Mouse (Mus musculus) lung, postnatal 36 days (tissue): ENCODE measurements around the gene Fgfr2.

Experiments used
- DNase-seq: peaks from one replicate; pipeline ENCODE4 v3.0.0; 2022; ENCODE audit warnings: mixed read lengths

Gene Fgfr2

DNA sequence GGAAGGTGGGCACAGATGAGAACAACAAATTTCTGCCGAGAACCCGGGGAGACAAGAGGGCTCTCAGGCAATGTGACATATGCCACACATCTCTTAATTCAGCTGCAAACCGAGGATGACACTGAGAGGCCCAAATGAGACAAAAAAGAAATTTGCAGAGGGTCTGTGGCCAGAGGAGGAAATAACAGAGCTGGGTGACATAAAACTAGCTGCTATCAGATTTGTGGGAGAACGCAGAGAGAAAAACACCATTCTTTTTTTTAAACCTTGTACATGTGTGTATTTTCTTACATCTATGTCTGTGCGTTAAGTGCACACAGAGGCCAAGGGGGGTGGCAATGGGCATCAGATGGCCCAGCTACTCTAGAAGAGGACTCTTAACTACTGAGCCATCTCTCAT lies 328.0 kb downstream of the Fgfr2 start:
- DNase-seq, result no peak

GRCm38 (mm10) chr7:132793467-132793866 lies 329.7 kb downstream of the Fgfr2 start:
- peak; percentile 72 for DNase-seq

GRCm38 (mm10) chr7:132790447-132791219 lies 332.5 kb downstream of the Fgfr2 start:
- DNase-seq, result peak; percentile 61

DNA sequence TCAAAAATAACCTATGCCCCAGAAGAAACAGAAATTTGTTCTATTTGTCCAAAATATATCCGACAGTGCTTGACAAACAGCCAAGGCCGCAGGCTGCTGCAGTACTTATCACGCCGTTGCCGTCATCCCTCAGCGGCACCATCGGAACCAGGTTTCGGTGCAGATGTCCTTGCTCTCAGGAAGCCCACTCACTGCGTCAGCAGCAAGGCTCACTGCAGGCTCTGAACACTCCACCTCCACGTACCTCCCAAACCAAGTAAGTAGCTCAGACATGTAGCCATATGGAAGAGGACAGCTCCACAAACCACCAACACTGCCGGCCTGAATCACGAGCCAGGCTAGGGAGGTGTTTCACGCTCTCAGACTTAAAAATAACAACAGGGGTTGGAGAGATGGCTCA lies 334.3 kb downstream of the Fgfr2 start:
- no peak for DNase-seq

- DNase-seq, result no peak
Observed at GRCm38 (mm10) chr7:132787496-132788190, 335.5 kb downstream of the Fgfr2 start.

- no peak for DNase-seq
Observed at GRCm38 (mm10) chr7:132787022-132787421, 336.1 kb downstream of the Fgfr2 start.

DNA sequence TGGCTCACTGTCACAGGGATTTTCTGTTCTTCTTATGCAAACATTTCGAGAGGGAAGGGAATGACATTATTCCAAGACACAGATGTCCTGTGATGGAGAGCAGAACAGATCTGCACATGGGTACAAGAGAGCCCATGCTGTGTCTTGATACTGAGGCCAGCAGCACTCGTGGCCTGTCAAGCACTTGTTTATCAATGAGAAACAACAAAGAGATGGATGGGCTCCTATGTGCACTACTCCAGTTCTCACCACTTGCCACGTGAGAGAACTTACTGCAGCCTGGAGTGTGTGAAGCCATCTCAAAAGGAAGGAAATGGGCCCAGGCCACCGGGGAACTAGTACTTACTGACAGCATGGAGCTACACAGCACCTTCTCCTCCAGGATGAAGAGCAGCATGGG lies 336.6 kb downstream of the Fgfr2 start:
- no peak for DNase-seq

GRCm38 (mm10) chr7:132786011-132786410 lies 337.1 kb downstream of the Fgfr2 start:
- DNase-seq, result no peak

DNA sequence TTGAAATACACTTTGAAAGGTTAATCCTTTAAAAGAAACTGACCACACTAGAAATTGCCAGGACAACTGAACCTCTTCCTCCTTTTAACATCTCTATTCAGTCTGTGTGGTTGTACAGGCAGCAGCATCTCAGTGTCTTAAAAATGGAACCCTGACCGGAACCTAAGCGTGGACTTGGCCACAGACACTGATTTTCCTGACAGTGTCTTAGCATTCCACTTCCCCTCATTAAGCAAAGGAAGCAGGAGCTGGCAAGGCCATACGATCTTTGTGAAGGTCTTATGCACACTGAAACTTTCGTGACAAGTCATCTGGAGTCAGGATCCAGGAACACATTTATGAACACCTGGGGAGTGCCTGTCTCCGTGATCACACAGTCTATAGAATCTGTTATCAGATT lies 339.0 kb downstream of the Fgfr2 start:
- no peak for DNase-seq

DNA sequence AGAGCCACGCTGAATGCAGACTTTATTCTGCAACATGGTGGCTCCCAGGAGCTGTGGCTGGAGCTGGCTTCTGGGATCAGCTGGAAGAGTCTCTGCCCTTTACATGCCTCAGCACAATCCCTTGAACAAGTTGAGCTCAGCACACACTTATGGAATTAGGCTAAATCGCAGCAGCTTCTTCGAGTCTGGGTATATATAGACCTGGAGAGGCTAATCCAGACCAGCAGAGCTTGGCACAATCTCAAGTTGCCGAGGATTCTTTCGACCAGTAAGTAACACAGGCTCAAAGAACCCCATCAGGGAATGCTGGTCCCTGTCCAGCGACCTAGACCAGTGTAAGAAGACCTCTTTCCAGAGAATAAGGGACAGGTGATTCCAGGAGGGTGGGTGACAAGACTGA lies 341.3 kb downstream of the Fgfr2 start:
- no peak for DNase-seq

GRCm38 (mm10) chr7:132781130-132781814 lies 341.9 kb downstream of the Fgfr2 start:
- DNase-seq, result no peak

- DNase-seq, result peak; percentile 58
Observed at GRCm38 (mm10) chr7:132780611-132781010, 342.5 kb downstream of the Fgfr2 start.

- no peak for DNase-seq
Observed at GRCm38 (mm10) chr7:132778630-132779029, 344.5 kb downstream of the Fgfr2 start.

DNA sequence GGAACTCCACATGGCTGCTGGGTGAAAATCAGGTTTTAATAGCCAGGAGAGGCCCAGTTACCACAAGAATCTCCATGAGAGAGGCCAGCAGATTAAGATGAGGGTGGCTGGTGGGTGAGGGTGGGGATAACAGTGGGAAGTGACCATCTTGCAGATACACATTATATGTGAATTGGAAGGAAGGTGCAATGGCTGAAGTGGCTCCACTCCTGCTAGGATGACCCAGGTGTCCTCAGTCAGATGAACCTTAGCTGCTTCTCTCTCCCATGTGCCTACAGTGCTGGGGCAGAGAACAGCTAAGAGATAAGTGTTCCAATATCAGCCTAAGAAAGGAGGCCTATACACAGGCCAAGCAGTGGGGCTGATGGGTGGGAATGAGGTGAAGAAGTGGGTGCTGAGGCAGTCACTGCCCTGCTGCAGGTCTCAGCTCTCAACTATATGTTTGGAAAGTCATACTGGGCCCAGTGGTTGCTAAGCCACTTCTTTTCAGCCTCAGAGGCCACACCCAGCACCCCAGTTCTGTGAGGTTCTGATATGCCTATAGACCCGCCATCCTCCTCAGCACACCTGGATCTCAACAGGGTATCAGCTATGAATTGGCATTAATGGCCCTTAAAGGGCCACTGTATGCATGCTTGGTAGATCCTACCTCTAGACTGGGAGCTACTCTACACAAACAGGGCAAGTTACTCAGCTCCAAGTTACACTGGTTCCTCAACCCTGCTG lies 345.3 kb downstream of the Fgfr2 start:
- DNase-seq, result no peak

- peak; percentile 53 for DNase-seq
Observed at GRCm38 (mm10) chr7:132777117-132777516, 346.0 kb downstream of the Fgfr2 start.

GRCm38 (mm10) chr7:132776338-132777111 lies 346.6 kb downstream of the Fgfr2 start:
- peak; percentile 53 for DNase-seq

GRCm38 (mm10) chr7:132775922-132776321 lies 347.2 kb downstream of the Fgfr2 start:
- DNase-seq, result no peak

GRCm38 (mm10) chr7:132775333-132775732 lies 347.8 kb downstream of the Fgfr2 start:
- peak; percentile 70 for DNase-seq

DNA sequence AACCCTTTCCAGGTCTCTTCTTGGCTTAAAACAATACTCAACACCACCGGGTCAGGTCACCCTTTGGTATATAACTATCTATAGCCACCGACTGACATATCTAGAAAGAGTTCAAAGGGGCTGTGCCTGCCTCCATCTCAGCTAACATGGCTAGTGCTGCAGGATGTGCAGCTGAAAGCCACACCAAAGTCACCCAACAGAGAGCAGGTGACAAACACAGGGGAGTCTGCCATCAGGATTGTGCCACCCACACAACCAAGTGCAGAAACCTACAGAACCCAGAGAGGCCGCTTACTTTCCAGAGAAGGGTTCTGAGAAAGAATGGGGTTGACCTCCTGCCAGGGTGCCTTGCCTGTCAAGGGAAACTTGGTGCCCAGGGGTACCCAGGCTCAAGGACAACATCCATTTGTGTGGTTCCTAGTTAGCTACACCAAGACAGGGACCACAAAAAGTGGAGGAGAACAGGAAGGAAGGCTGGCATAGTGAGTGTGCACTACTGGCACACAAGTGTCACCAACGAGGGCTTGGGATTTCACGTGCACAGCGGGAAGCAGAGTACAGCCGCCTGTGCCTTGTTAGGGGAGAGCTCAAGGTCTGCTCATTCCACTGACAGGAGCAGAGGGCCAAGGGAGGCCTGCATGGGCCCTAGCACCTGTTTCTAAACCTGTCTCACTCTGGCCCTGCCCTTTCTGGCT lies 350.0 kb downstream of the Fgfr2 start:
- DNase-seq, result no peak

DNA sequence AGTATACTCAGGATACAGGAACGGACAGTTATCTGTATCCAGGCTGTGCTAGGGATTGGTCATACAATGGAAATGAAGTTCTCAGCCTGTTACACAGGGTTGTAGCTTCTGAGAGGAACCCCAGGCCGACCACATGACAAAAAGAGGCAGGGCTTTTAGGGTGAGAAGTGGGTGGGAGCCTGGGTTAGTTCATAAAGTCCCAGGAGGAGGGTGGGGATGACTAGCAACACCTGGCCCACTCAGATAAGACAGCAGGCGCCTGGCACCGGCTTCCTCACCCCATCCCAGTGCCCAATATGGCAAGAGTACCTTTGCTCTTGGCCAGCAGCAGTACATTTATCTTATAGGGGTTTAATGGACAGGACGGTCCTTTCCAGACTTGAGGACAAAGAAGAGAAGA lies 350.7 kb downstream of the Fgfr2 start:
- DNase-seq, result no peak

GRCm38 (mm10) chr7:132768498-132769344 lies 354.4 kb downstream of the Fgfr2 start:
- no peak for DNase-seq
